8 mouse cellular contexts compared by ENCODE assay signal in genomic region chr17:8988119-8988807, GRCm38 (mm10). TPM values are rescaled to one million over a fixed set of nuclear protein-coding genes. Genes with fewer than 3 reads are reported as not detected.
DNase-seq lines count a peak whose midpoint lies in the region; ATAC-seq and TF ChIP-seq lines count a peak whose summit lies in the region.

Gene 1700010I14Rik, plus strand, starts transcription at chr17:8988333.

- H3K4me1 ChIP-seq in forebrain, embryonic 10.5 days: peaks cover 15% of the 10 kb centered on the region
- peaks cover 8% of the 10 kb centered on the region; the same call in 1 of the 2 replicates for H3K4me1 ChIP-seq in heart, embryonic 15.5 days (replicated peaks)
- H3K4me1 ChIP-seq in liver, embryonic 12.5 days: 0 out of 2 replicates have a peak, but pooled peaks cover 7% of the 10 kb centered on the region
- 0 out of 2 replicates have a peak, but pooled peaks cover 6% of the 10 kb centered on the region for H3K4me1 ChIP-seq in stomach, embryonic 14.5 days (ENCODE audit: control insufficient read depth, insufficient read depth, low read length)

- H3K9me3 ChIP-seq in forebrain, embryonic 10.5 days: no peaks in the 10 kb centered on the region
- H3K9me3 ChIP-seq in heart, embryonic 15.5 days (replicated peaks): no peaks in the 10 kb centered on the region
- no peaks in the 10 kb centered on the region for H3K9me3 ChIP-seq in liver, embryonic 12.5 days (replicated peaks)
- no peaks in the 10 kb centered on the region for H3K9me3 ChIP-seq in stomach, embryonic 14.5 days (ENCODE audit: control insufficient read depth, low read depth, low read length)

- TF ChIP-seq CTCF in brain, embryonic 14.5 days (IDR thresholded peaks at IDR 0.05; ENCODE audit: borderline replicate concordance, extremely low read depth, insufficient read depth, insufficient read length): peak; percentile 63

- no peak within 1 kb of the TSS for H3K9ac ChIP-seq in heart, embryonic 15.5 days
- no peak within 1 kb of the TSS; the same call in 1 of the 2 replicates for H3K9ac ChIP-seq in liver, embryonic 12.5 days
- H3K9ac ChIP-seq in stomach, embryonic 14.5 days (replicated peaks; ENCODE audit: low read depth, low read length): 0 out of 2 replicates have a peak within 1 kb of the TSS, but pooled peaks have one; percentile 10

- peak; percentile 91 for DNase-seq in CD4-positive, CD25-positive, alpha-beta regulatory T cell, adult 2 months (ENCODE audit: low read depth, low spot score)
- DNase-seq in brain, embryonic 14.5 days (ENCODE audit: low read depth): peak; percentile 90
- peak; percentile 78 for DNase-seq in forebrain, embryonic 10.5 days (ENCODE audit: extremely low spot score, low spot score)
- peak; percentile 93 for DNase-seq in kidney, postnatal 14 days
- peak; percentile 90 to 91 for DNase-seq in natural killer cell, adult 2 months (ENCODE audit: low spot score in 2 of 2)

- H3K36me3 ChIP-seq in forebrain, embryonic 10.5 days (replicated peaks): peaks cover 13% of the 10 kb centered on the region
- H3K36me3 ChIP-seq in heart, embryonic 15.5 days: no peaks in the 10 kb centered on the region
- peaks cover under 1% of the 10 kb centered on the region; the same call in 1 of the 2 replicates for H3K36me3 ChIP-seq in liver, embryonic 12.5 days
- no peaks in the 10 kb centered on the region for H3K36me3 ChIP-seq in stomach, embryonic 14.5 days (ENCODE audit: control insufficient read depth, insufficient read depth, low read length)

- H3K4me3 ChIP-seq in forebrain, embryonic 10.5 days: peak within 1 kb of the TSS; percentile 59
- peak within 1 kb of the TSS; percentile 39 for H3K4me3 ChIP-seq in heart, embryonic 15.5 days
- peak within 1 kb of the TSS; percentile 56 for H3K4me3 ChIP-seq in liver, embryonic 12.5 days
- peak within 1 kb of the TSS; percentile 30 for H3K4me3 ChIP-seq in stomach, embryonic 14.5 days (ENCODE audit: low read depth, low read length)

- H3K27ac ChIP-seq in forebrain, embryonic 10.5 days: peak within 1 kb of the TSS; percentile 77
- peak within 1 kb of the TSS; percentile 47 for H3K27ac ChIP-seq in heart, embryonic 15.5 days
- peak within 1 kb of the TSS; percentile 32; the same call in 1 of the 2 replicates for H3K27ac ChIP-seq in liver, embryonic 12.5 days
- no peak within 1 kb of the TSS for H3K27ac ChIP-seq in stomach, embryonic 14.5 days (ENCODE audit: low read length)

- no peak for ATAC-seq in heart, embryonic 15.5 days (replicated peaks; ENCODE audit: insufficient number of reproducible peaks, insufficient read depth, low FRiP score, low read depth)
- ATAC-seq in liver, embryonic 12.5 days: peak; percentile 60
- ATAC-seq in stomach, embryonic 14.5 days (ENCODE audit: insufficient number of reproducible peaks, insufficient read depth, low FRiP score, low read depth): peak; percentile 56

- peak within 1 kb of the TSS; percentile 55 for H3K4me2 ChIP-seq in heart, embryonic 15.5 days
- H3K4me2 ChIP-seq in liver, embryonic 12.5 days: peak within 1 kb of the TSS; percentile 65
- H3K4me2 ChIP-seq in stomach, embryonic 14.5 days (replicated peaks; ENCODE audit: low read depth, low read length): peak within 1 kb of the TSS; percentile 44

- H3K27me3 ChIP-seq in forebrain, embryonic 10.5 days (ENCODE audit: poor library complexity, severe bottlenecking): no peaks in the 10 kb centered on the region
- H3K27me3 ChIP-seq in heart, embryonic 15.5 days: no peaks in the 10 kb centered on the region
- no peaks in the 10 kb centered on the region for H3K27me3 ChIP-seq in liver, embryonic 12.5 days (replicated peaks)
- no peaks in the 10 kb centered on the region for H3K27me3 ChIP-seq in stomach, embryonic 14.5 days (ENCODE audit: control insufficient read depth, insufficient read depth, low read length)

- WGBS in forebrain, embryonic 10.5 days: 9% methylated on average over 13 of the region's 13 CpGs
- 7% methylated on average over 13 of the region's 13 CpGs for WGBS in heart, embryonic 15.5 days
- 2% methylated on average over 13 of the region's 13 CpGs for WGBS in liver, embryonic 12.5 days (ENCODE audit: insufficient replicate concordance)
- 7% methylated on average over 13 of the region's 13 CpGs for WGBS in stomach, embryonic 14.5 days

- TF ChIP-seq POLR2A in brain, embryonic 14.5 days (IDR thresholded peaks at IDR 0.05; ENCODE audit: borderline replicate concordance, extremely low read depth, insufficient read depth, insufficient read length, poor library complexity, severe bottlenecking): no peak

RNA-seq across cellular contexts. Expression of gene 1700010I14Rik, which starts in this region (rescaled TPM):
- polyA plus RNA-seq in brain, embryonic 14.5 days (2012; rRNA removed): 1.8 and 2.4 TPM in 2 replicates
- 2.8 and 3.1 TPM in 2 replicates for polyA plus RNA-seq in forebrain, embryonic 10.5 days (2016; fragmentation: Nextera tagmentation; extraction: Ambion mirVana)
- 0.52 and 0.98 TPM in 2 replicates for polyA plus RNA-seq in heart, embryonic 15.5 days (2015; fragmentation: Nextera tagmentation; extraction: Ambion mirVana)
- 0.84 and 1.0 TPM in 2 replicates for polyA plus RNA-seq in liver, embryonic 12.5 days (2016; fragmentation: Nextera tagmentation; extraction: Ambion mirVana)
- polyA plus RNA-seq in stomach, embryonic 14.5 days (2014; fragmentation: Nextera tagmentation; extraction: Ambion mirVana): 1.1 and 1.5 TPM in 2 replicates
